19 mouse cellular contexts compared by ENCODE assay signal in the genomic region with DNA sequence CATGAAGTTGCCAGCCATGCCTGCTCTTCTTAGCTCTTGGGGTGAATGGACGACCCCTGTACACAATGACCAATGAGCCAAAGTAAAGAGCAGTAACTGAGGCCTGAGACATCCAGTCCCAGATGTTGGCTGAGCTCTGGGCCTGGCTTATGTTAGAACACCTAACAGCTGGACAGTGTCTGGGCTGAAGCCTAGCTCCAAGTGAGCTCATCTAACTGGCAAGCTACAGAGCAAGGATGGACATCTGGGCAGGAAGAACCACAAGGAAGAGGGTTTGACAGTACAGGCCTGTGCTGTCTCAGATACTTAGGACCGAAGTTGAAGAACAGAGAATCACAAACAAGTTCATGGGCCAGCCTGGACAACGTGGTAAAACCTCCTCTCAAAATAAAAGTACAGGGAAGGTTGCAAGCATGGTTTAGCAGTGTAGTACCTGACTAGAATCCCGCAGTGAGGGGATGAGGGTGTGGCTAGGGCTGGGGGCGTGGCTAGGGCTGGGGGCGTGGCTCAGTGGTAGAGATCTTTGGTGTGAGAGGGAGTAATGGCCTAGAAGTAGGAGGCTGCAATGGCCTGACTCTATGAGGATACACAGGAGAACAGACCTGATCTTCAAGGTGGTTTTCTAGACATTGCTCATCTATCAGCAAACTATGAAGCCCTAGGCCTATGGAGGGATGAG. TPM values are rescaled to one million over a fixed set of nuclear protein-coding genes. Genes with fewer than 3 reads are reported as not detected.
A peak's percentile ranks its signal among the peaks of the same experiment; 100 is the strongest.
DNase-seq lines count a peak whose midpoint lies in the region; ATAC-seq and TF ChIP-seq lines count a peak whose summit lies in the region.
"Not testable (repeated sequence)": the region's sequence is repeated elsewhere in the genome, so short reads cannot be mapped to it uniquely, and the experiment has no call there.
"Had no signal": no experiment of that assay in that cellular context is flagged by ENCODE, and none has a peak within 500 bp of the region (broad histone marks: within the 10 kb centered on the region; RNA-seq: fewer than 3 reads in every experiment).

No protein-coding gene starts in this region.

- DNase-seq in ES-E14 (ENCODE audit: low read depth, low spot score) = peak; percentile 34
- peak; percentile 5 for DNase-seq in c-Kit-positive CD71-positive TER-119-positive erythroid progenitor cells, embryonic 14.5 days (ENCODE audit: low spot score)
- not testable (repeated sequence) for DNase-seq in heart, postnatal 0 days (ENCODE audit: low spot score); stomach, postnatal 0 days (ENCODE audit: low spot score)
- DNase-seq in liver = peak; percentile 34

- 41% methylated on average over 6 of the region's 6 CpGs for WGBS in heart, postnatal 0 days
- 31% methylated on average over 6 of the region's 6 CpGs for whole genome bisulfite sequencing in intestine, embryonic 16.5 days
- 29% methylated on average over 6 of the region's 6 CpGs for WGBS in stomach, postnatal 0 days

- not testable (repeated sequence) for H3K9me3 ChIP-seq in ES-E14 (ENCODE audit: control insufficient read depth, insufficient read depth, low read depth, low read length); heart, postnatal 0 days (replicated peaks; ENCODE audit: control insufficient read depth, low read length); intestine, embryonic 16.5 days (ENCODE audit: control insufficient read depth, low read length); stomach, postnatal 0 days (ENCODE audit: control insufficient read depth, low read length)

- ATAC-seq in heart, postnatal 0 days (ENCODE audit: insufficient read depth, low read depth) = 0 out of 2 replicates have a peak, but pooled peaks have one; percentile 24
- peak; percentile 74 for ATAC-seq in intestine, embryonic 16.5 days
- peak; percentile 44; the same call in 1 of the 2 replicates for ATAC-seq in megakaryocyte progenitor cell, adult 5-6 weeks (replicated peaks; ENCODE audit: poor library complexity)
- peak; percentile 72; the same call in 1 of the 2 replicates for ATAC-seq in stomach, postnatal 0 days (ENCODE audit: low FRiP score, low TSS enrichment)

- not testable (repeated sequence) for H3K36me3 ChIP-seq in ES-E14 (ENCODE audit: control insufficient read depth, insufficient read depth, low read length, poor library complexity, severe bottlenecking); heart, postnatal 0 days (replicated peaks; ENCODE audit: control insufficient read depth, insufficient read depth, low read length); intestine, embryonic 16.5 days (ENCODE audit: control insufficient read depth, insufficient read depth, low read length); stomach, postnatal 0 days (ENCODE audit: control insufficient read depth, insufficient read depth, low read length)

- H3K4me2 ChIP-seq in heart, postnatal 0 days (ENCODE audit: low read depth, low read length); intestine, embryonic 16.5 days (ENCODE audit: low read depth, low read length); stomach, postnatal 0 days (replicated peaks; ENCODE audit: low read depth): not testable (repeated sequence)

- in situ Hi-C loops in ES-E14 (cut with MboI; ENCODE audit: low sequenced_read_pairs in 2 of 2, unreplicated experiment in 2 of 2) = not testable (repeated sequence)

- H3K4me1 ChIP-seq in ES-E14 (ENCODE audit: control insufficient read depth in 2 of 2, insufficient read depth in 2 of 2, low read length in 2 of 2, poor library complexity in 1 of 2); heart, postnatal 0 days (ENCODE audit: control insufficient read depth, insufficient read depth); intestine, embryonic 16.5 days (ENCODE audit: control insufficient read depth, insufficient read depth, low read length); stomach, postnatal 0 days (replicated peaks; ENCODE audit: control insufficient read depth, insufficient read depth): not testable (repeated sequence)

- not testable (repeated sequence) for TF ChIP-seq EP300 in heart, postnatal 0 days (IDR thresholded peaks at IDR 0.05; ENCODE audit: low read depth); stomach, postnatal 0 days (optimal IDR thresholded peaks at IDR 0.05)

- H3K27me3 ChIP-seq in heart, postnatal 0 days (ENCODE audit: control insufficient read depth, insufficient read depth, low read length) = peaks cover 41% of the 10 kb centered on the region
- peaks cover 30% of the 10 kb centered on the region for H3K27me3 ChIP-seq in intestine, embryonic 16.5 days (replicated peaks; ENCODE audit: control insufficient read depth, insufficient read depth, low read length)
- H3K27me3 ChIP-seq in stomach, postnatal 0 days (ENCODE audit: control insufficient read depth, insufficient read depth, low read length) = not testable (repeated sequence)

- H3K4me3 ChIP-seq in ES-E14 (ENCODE audit: insufficient read depth in 1 of 2, low read depth in 1 of 2, low read length in 2 of 2, poor library complexity in 1 of 2, severe bottlenecking in 1 of 2); heart, postnatal 0 days (ENCODE audit: low read depth, low read length); intestine, embryonic 16.5 days (ENCODE audit: low read length); stomach, postnatal 0 days (ENCODE audit: low read depth, low read length): not testable (repeated sequence)

- H3K27ac ChIP-seq in ES-E14 (ENCODE audit: insufficient read depth, low read depth, low read length, poor library complexity, severe bottlenecking); heart, postnatal 0 days (ENCODE audit: low read depth); intestine, embryonic 16.5 days (ENCODE audit: low read length); stomach, postnatal 0 days (replicated peaks): not testable (repeated sequence)

- H3K9ac ChIP-seq in ES-E14 (ENCODE audit: insufficient read depth, low read depth, low read length, poor library complexity, severe bottlenecking); heart, postnatal 0 days (replicated peaks; ENCODE audit: low read depth, low read length); intestine, embryonic 16.5 days (ENCODE audit: low read depth, low read length); stomach, postnatal 0 days (ENCODE audit: low read length): not testable (repeated sequence)

- TF ChIP-seq CTCF in heart, postnatal 0 days (IDR thresholded peaks at IDR 0.05; ENCODE audit: low read depth); stomach, postnatal 0 days (IDR thresholded peaks at IDR 0.05; ENCODE audit: low read depth): not testable (repeated sequence)

RNA-seq across cellular contexts. Expression of a gene that starts 47.5 kb away (rescaled TPM):
- total RNA-seq in ES-E14 (2012; rRNA removed) = 0.16 TPM in 1 of 2 replicates, not detected in the other
- total RNA-seq in heart, postnatal 0 days (2014; rRNA removed; ENCODE audit: low replicate concordance) = not detected in 2 replicates
- polyA plus RNA-seq in heart, postnatal 0 days (2015; fragmentation: Nextera tagmentation; extraction: Ambion mirVana) = not detected in 2 replicates
- polyA plus RNA-seq in intestine, embryonic 16.5 days (2015; fragmentation: Nextera tagmentation; extraction: Ambion mirVana) = not detected in 2 replicates
- total RNA-seq in megakaryocyte progenitor cell, adult 5-6 weeks (2015) = not detected in 2 replicates
- not detected in 2 replicates for total RNA-seq in megakaryocyte progenitor cell, adult 5-6 weeks (2017)
- not detected in 2 replicates for polyA plus RNA-seq in stomach, postnatal 0 days (2015; fragmentation: Nextera tagmentation; extraction: Ambion mirVana)
- total RNA-seq: adrenal gland, adult 2 months; adrenal gland, postnatal 36 days; gastrocnemius, postnatal 14 days; granulocyte monocyte progenitor cell, adult 5-6 weeks; hematopoietic stem cell, adult 5-6 weeks; neutrophil, adult 5-6 weeks had no signal
- polyA plus RNA-seq: activated CD4-positive, CD25-positive, alpha-beta regulatory T cell, adult 4 months; adrenal gland, adult 2 months; heart, embryonic 16.5 days; inflammation-experienced regulatory T-cells, adult 6 months; liver, embryonic 11.5 days; liver, embryonic 16.5 days; testis, adult 2 months had no signal

Comparison
In these comparisons a context has a peak if more than half of its experiments do, and no peak if none do; other contexts are left out.
1. ATAC-seq: peak in every context shown above with its lines; median percentile 74 in intestine, embryonic 16.5 days; 72 in stomach, postnatal 0 days; 44 in megakaryocyte progenitor cell, adult 5-6 weeks; 24 in heart, postnatal 0 days.